Mouse (Mus musculus): ENCODE results near the gene Olfr1238. TPM values are rescaled to one million over a fixed set of nuclear protein-coding genes. Genes with fewer than 3 reads are reported as not detected.

Olfr1238 gene
- polyA plus RNA-seq (2012; ENCODE audit: insufficient read depth, insufficient read length, missing spikeins) = not detected in 2 replicates

GRCm38 (mm10) chr2:89409576-89409975, at the start of gene Olfr1238:
TSS of gene Olfr1238 (minus strand) at chr2:89409676.
- Histone ChIP-seq H3K4me1 (ENCODE audit: control insufficient read depth, insufficient read depth, insufficient read length, low read length) (no peaks in the 10 kb centered on the region), H3K4me3 (ENCODE audit: insufficient read depth, low read depth, low read length) (no peak within 1 kb of the TSS), H3K27ac (replicated peaks; ENCODE audit: low read depth, low read length) (no peak within 1 kb of the TSS)

GRCm38 (mm10) chr2:89442900-89443299, 33.4 kb upstream of the Olfr1238 start, which contains the start of gene Olfr1240:
TSS of gene Olfr1240 (minus strand) at chr2:89443000.
- no peak within 1 kb of the TSS for H3K4me3 ChIP-seq (ENCODE audit: insufficient read depth, low read depth, low read length)
- no peaks in the 10 kb centered on the region for H3K4me1 ChIP-seq (ENCODE audit: control insufficient read depth, insufficient read depth, insufficient read length, low read length)

GRCm38 (mm10) chr2:89420307-89420706, 10.8 kb upstream of the Olfr1238 start, which contains the start of gene Olfr1239:
TSS of gene Olfr1239 (minus strand) at chr2:89420407.
- H3K27ac ChIP-seq (replicated peaks; ENCODE audit: low read depth, low read length) = no peak within 1 kb of the TSS
- H3K4me1 ChIP-seq (ENCODE audit: control insufficient read depth, insufficient read depth, insufficient read length, low read length) = no peaks in the 10 kb centered on the region
- H3K4me3 ChIP-seq (ENCODE audit: insufficient read depth, low read depth, low read length) = no peak within 1 kb of the TSS

More at GRCm38 (mm10) chr2:89442900-89443299, 33.4 kb upstream of the Olfr1238 start, which contains the start of gene Olfr1240:
- H3K27ac ChIP-seq (replicated peaks; ENCODE audit: low read depth, low read length) = no peak within 1 kb of the TSS

- no peak overlapping the region for H3K27ac ChIP-seq (replicated peaks; ENCODE audit: low read depth, low read length)
- H3K4me1 ChIP-seq (ENCODE audit: control insufficient read depth, insufficient read depth, insufficient read length, low read length) = no peaks in the 10 kb centered on the region
- no peak overlapping the region for H3K4me3 ChIP-seq (ENCODE audit: insufficient read depth, low read depth, low read length)
Measured at GRCm38 (mm10) chr2:89414557-89414956, 5.1 kb upstream of the Olfr1238 start.

- Histone ChIP-seq H3K4me1 (ENCODE audit: control insufficient read depth, insufficient read depth, insufficient read length, low read length) (no peaks in the 10 kb centered on the region), H3K4me3 (ENCODE audit: insufficient read depth, low read depth, low read length) (no peak overlapping the region)
Measured at GRCm38 (mm10) chr2:89400882-89401281, 8.6 kb downstream of the Olfr1238 start.

GRCm38 (mm10) chr2:89364765-89365164, 44.7 kb downstream of the Olfr1238 start, which contains the start of gene Olfr1234:
TSS of gene Olfr1234 (minus strand) at chr2:89364865.
- H3K27ac ChIP-seq (replicated peaks; ENCODE audit: low read depth, low read length) = no peak within 1 kb of the TSS
- H3K4me1 ChIP-seq (ENCODE audit: control insufficient read depth, insufficient read depth, insufficient read length, low read length) = no peaks in the 10 kb centered on the region
- no peak within 1 kb of the TSS for H3K4me3 ChIP-seq (ENCODE audit: insufficient read depth, low read depth, low read length)

More at GRCm38 (mm10) chr2:89400882-89401281, 8.6 kb downstream of the Olfr1238 start:
- no peak overlapping the region for H3K27ac ChIP-seq (replicated peaks; ENCODE audit: low read depth, low read length)

Other genes starting within 250 kb of the Olfr1238 start
- gene Olfr1224-ps1, start 245.6 kb downstream of the Olfr1238 start, polyA plus RNA-seq (2012; ENCODE audit: insufficient read depth, insufficient read length, missing spikeins) = not detected in 2 replicates
- gene Olfr1225, start 235.0 kb downstream of the Olfr1238 start, polyA plus RNA-seq (2012; ENCODE audit: insufficient read depth, insufficient read length, missing spikeins) = not detected in 2 replicates
- gene Olfr1226, start 209.6 kb downstream of the Olfr1238 start, polyA plus RNA-seq (2012; ENCODE audit: insufficient read depth, insufficient read length, missing spikeins) = not detected in 2 replicates
- gene Olfr1228, start 155.6 kb downstream of the Olfr1238 start, polyA plus RNA-seq (2012; ENCODE audit: insufficient read depth, insufficient read length, missing spikeins) = not detected in 2 replicates
- not detected in 2 replicates for gene Olfr1229, start 121.7 kb downstream of the Olfr1238 start, polyA plus RNA-seq (2012; ENCODE audit: insufficient read depth, insufficient read length, missing spikeins)
- not detected in 2 replicates for gene Olfr1230, start 112.4 kb downstream of the Olfr1238 start, polyA plus RNA-seq (2012; ENCODE audit: insufficient read depth, insufficient read length, missing spikeins)
- not detected in 2 replicates for gene Olfr1231, start 102.6 kb downstream of the Olfr1238 start, polyA plus RNA-seq (2012; ENCODE audit: insufficient read depth, insufficient read length, missing spikeins)
- not detected in 2 replicates for gene Olfr1232, start 80.0 kb downstream of the Olfr1238 start, polyA plus RNA-seq (2012; ENCODE audit: insufficient read depth, insufficient read length, missing spikeins)
- gene Olfr1233, start 67.3 kb downstream of the Olfr1238 start, polyA plus RNA-seq (2012; ENCODE audit: insufficient read depth, insufficient read length, missing spikeins) = not detected in 2 replicates
- gene Olfr1234, start 44.8 kb downstream of the Olfr1238 start, polyA plus RNA-seq (2012; ENCODE audit: insufficient read depth, insufficient read length, missing spikeins) = not detected in 2 replicates
- not detected in 2 replicates for gene Olfr1239, start 10.7 kb upstream of the Olfr1238 start, polyA plus RNA-seq (2012; ENCODE audit: insufficient read depth, insufficient read length, missing spikeins)
- gene Olfr1240, start 33.3 kb upstream of the Olfr1238 start, polyA plus RNA-seq (2012; ENCODE audit: insufficient read depth, insufficient read length, missing spikeins) = not detected in 2 replicates
- not detected in 2 replicates for gene Olfr1241, start 77.5 kb upstream of the Olfr1238 start, polyA plus RNA-seq (2012; ENCODE audit: insufficient read depth, insufficient read length, missing spikeins)
- gene Olfr1242, start 88.7 kb upstream of the Olfr1238 start, polyA plus RNA-seq (2012; ENCODE audit: insufficient read depth, insufficient read length, missing spikeins) = not detected in 2 replicates
- gene Olfr1243, start 121.8 kb upstream of the Olfr1238 start, polyA plus RNA-seq (2012; ENCODE audit: insufficient read depth, insufficient read length, missing spikeins) = not detected in 2 replicates
- not detected in 2 replicates for gene Olfr1245, start 168.8 kb upstream of the Olfr1238 start, polyA plus RNA-seq (2012; ENCODE audit: insufficient read depth, insufficient read length, missing spikeins)
- gene Olfr1246, start 183.5 kb upstream of the Olfr1238 start, polyA plus RNA-seq (2012; ENCODE audit: insufficient read depth, insufficient read length, missing spikeins) = not detected in 2 replicates
- gene Olfr1247, start 204.5 kb upstream of the Olfr1238 start, polyA plus RNA-seq (2012; ENCODE audit: insufficient read depth, insufficient read length, missing spikeins) = not detected in 2 replicates
- not detected in 2 replicates for gene Olfr1248, start 208.6 kb upstream of the Olfr1238 start, polyA plus RNA-seq (2012; ENCODE audit: insufficient read depth, insufficient read length, missing spikeins)
- gene Olfr1249, start 225.3 kb upstream of the Olfr1238 start, polyA plus RNA-seq (2012; ENCODE audit: insufficient read depth, insufficient read length, missing spikeins) = not detected in 2 replicates

Measured in brown adipose tissue, adult 24 weeks (tissue).